Mouse (Mus musculus): Measurements from ENCODE around the gene Mrgpra2b.
"Not testable (repeated sequence)": the region's sequence is repeated elsewhere in the genome, so short reads cannot be mapped to it uniquely, and the experiment has no call there.

The Mrgpra2b gene

DNA sequence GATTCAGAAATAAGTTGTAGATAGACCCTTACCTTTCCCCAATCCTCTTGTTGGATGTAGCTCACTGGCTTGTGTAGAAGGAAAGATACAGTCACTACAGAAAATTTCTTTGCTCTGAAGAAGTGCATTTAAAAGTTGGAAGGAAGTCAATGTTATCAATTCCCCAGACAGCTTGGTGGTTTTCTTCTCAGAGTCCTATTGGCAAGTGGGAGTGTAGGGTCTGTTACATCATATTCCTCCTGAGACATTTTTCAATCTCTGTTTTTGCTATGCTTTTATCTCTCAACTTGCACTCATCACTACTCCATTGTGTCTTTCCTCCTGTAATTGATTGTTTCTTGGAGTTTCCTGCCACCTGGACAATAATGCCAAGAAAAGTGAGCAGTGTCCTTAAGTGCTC, at the start of gene Mrgpra2b:
Mrgpra2b (minus strand) TSS at position 101 of the 400 bp plus-strand sequence.
- no peak for DNase-seq (ENCODE audit: low read depth)

DNA sequence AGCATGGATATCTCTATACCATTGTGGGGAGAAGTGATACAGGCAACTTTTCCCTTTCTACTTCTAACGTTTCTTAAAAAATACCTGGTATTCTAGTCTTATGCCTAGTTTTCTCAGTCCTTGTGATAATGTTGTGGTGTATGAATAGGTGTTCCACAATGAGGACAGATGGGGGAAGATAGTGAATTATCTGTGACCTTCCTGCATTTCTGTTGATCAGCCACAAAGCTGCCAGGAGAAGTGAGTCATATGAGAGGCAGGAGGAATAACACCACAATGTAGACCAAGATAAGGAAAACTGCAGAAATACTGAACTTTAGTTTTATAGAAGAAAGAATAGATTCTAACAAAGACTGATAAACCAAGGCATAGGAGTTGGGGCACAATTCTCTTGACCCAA, 12.3 kb downstream of the Mrgpra2b start:
- DNase-seq (ENCODE audit: low read depth): no peak

DNA sequence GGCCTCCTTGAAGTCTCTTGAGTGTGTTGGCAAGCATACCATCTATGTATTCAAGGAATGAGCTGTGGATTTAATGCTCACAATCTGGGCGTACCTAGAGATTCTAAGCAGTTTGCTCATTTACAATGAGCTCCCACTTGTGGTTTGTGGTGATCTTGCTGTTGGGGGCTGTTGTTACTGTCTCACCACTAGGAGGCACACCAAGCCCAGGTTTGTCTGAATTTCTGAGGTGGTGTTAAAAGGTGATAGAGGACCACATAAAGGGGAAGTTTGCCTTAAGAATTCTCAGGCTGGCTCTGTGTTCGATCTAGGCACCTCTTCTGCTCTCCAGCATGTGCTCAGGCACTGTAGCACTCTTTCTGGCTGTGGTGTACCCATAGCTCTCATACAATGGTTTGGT, 13.6 kb downstream of the Mrgpra2b start:
- peak; percentile 11 for DNase-seq (ENCODE audit: low read depth)

- no peak for DNase-seq (ENCODE audit: low read depth)
Observed at GRCm38 (mm10) chr7:47502953-47503352, 25.7 kb downstream of the Mrgpra2b start.

DNA sequence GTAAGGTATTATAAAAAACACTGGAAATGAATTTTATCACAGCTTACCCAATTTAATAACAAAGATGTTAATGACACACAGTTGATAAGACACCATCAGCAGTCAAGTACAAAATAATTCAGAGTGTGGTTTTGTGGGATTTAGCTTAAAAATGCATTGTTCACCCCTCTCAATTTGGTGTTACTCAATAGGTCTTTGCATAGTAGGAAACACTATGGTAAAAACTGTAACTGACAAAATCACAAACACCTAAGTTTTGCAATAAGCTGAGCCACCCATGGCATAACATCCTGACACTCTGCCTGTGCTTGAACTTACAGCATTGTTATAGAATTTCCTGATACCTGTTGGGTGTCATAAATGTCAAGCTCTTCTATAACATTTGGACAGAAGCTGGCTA, 37.4 kb downstream of the Mrgpra2b start:
- DNase-seq (ENCODE audit: low read depth): not testable (repeated sequence)

DNA sequence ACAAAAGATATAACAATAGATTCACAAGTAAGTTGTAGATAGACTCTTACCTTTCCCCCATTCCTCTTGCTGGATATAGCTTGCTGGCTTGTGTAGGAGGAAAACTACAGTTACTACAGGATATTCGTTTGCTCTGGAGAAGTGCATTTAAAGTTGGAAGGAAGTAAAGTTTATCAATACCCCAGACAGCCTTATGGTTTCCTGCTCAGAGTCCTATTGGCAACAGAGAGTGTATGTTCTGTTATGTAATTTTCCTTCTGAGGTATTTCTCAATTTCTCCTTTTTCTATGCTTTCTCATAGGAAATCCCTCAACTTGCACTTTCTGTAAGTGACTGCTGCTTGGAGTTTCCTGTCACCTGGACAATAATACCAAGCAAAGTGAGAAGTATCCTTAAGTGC, 39.2 kb downstream of the Mrgpra2b start:
- DNase-seq (ENCODE audit: low read depth): not testable (repeated sequence)

DNA sequence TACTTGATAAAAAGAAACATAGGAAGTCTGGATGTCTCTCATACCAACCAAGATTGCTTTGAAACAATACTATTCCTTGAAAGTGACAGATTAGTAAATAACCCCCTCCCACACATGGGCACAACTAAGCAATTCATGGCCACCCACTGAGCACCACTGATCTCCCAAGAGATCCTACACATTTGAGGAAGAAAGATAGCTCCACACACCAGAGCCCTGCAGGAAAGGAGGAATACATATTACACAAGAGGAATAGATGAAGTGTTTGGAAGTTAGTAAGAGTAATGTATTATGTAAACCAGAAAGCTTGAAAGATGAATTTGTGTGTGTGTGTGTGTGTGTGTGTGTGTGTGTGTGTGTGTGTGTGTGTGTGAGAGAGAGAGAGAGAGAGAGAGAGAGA, 45.5 kb downstream of the Mrgpra2b start:
- DNase-seq (ENCODE audit: low read depth): not testable (repeated sequence)

- not testable (repeated sequence) for DNase-seq (ENCODE audit: low read depth)
Observed at GRCm38 (mm10) chr7:47473904-47474303, 54.8 kb downstream of the Mrgpra2b start.

GRCm38 (mm10) chr7:47465278-47465981, 63.2 kb downstream of the Mrgpra2b start:
- DNase-seq (ENCODE audit: low read depth): not testable (repeated sequence)

DNA sequence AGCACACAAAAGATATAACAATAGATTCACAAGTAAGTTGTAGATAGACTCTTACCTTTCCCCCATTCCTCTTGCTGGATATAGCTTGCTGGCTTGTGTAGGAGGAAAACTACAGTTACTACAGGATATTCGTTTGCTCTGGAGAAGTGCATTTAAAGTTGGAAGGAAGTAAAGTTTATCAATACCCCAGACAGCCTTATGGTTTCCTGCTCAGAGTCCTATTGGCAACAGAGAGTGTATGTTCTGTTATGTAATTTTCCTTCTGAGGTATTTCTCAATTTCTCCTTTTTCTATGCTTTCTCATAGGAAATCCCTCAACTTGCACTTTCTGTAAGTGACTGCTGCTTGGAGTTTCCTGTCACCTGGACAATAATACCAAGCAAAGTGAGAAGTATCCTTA, 76.6 kb downstream of the Mrgpra2b start, which contains the start of gene Mrgpra2a:
Mrgpra2a (minus strand) TSS at position 125 of the 400 bp plus-strand sequence.
- not testable (repeated sequence) for DNase-seq (ENCODE audit: low read depth)

- DNase-seq (ENCODE audit: low read depth): not testable (repeated sequence)
Observed at GRCm38 (mm10) chr7:47445729-47446128, 82.9 kb downstream of the Mrgpra2b start.

GRCm38 (mm10) chr7:47436463-47436862, 92.2 kb downstream of the Mrgpra2b start:
- DNase-seq (ENCODE audit: low read depth): not testable (repeated sequence)

- not testable (repeated sequence) for DNase-seq (ENCODE audit: low read depth)
Observed at GRCm38 (mm10) chr7:47427815-47428508, 100.7 kb downstream of the Mrgpra2b start.
